Comparison of ENCODE assay signal across 8 mouse cellular contexts in genomic region chr8:95677591-95678023, GRCm38 (mm10). TPM values are rescaled to one million over a fixed set of nuclear protein-coding genes. Genes with fewer than 3 reads are reported as not detected.
DNase-seq lines count a peak whose midpoint lies in the region; ATAC-seq lines count a peak whose summit lies in the region.

No protein-coding gene starts in this region.

- peak; percentile 18 for DNase-seq in cerebellum, adult 11-12 months
- no peak for DNase-seq in cerebellum, adult 11 months
- peak; percentile 39 for DNase-seq in hindbrain, embryonic 11.5 days (ENCODE audit: low spot score)
- DNase-seq in midbrain, embryonic 11.5 days (ENCODE audit: low spot score, missing footprints): no peak
- DNase-seq in ovary, adult 18-20 months (ENCODE audit: low spot score): no peak
- no peak for DNase-seq in left cerebral cortex, postnatal 14 days (ENCODE audit: low spot score in 2 of 2)

- no peak for ATAC-seq in megakaryocyte, adult 5-6 weeks (ENCODE audit: poor library complexity, severe bottlenecking)
- peak; percentile 63 for ATAC-seq in hindbrain, embryonic 11.5 days (ENCODE audit: low FRiP score)
- peak; percentile 71 for ATAC-seq in midbrain, embryonic 11.5 days (ENCODE audit: low FRiP score)

- H3K9ac ChIP-seq in hindbrain, embryonic 11.5 days (ENCODE audit: low read depth, low read length): peak overlapping the region; percentile 63
- peak overlapping the region; percentile 65 for H3K9ac ChIP-seq in midbrain, embryonic 11.5 days (ENCODE audit: low read length)

- intact Hi-C loops in left cerebral cortex, postnatal 14 days (cut with DNase I): loop anchor here (5.0 kb wide), 1 partner anchor 45 kb away; the partner anchor contains the start of gene Gins3

- peaks cover 13% of the 10 kb centered on the region for H3K4me1 ChIP-seq in megakaryocyte, embryonic 14.5 days
- H3K4me1 ChIP-seq in hindbrain, embryonic 11.5 days (replicated peaks; ENCODE audit: control insufficient read depth, insufficient read depth, low read length): peaks cover 2% of the 10 kb centered on the region
- H3K4me1 ChIP-seq in midbrain, embryonic 11.5 days (ENCODE audit: control insufficient read depth, insufficient read depth, low read length): peaks cover 12% of the 10 kb centered on the region

- peak overlapping the region; percentile 86 for H3K4me3 ChIP-seq in megakaryocyte, embryonic 14.5 days (replicated peaks)
- H3K4me3 ChIP-seq in hindbrain, embryonic 11.5 days (ENCODE audit: low read depth, low read length): peak overlapping the region; percentile 57
- H3K4me3 ChIP-seq in midbrain, embryonic 11.5 days (ENCODE audit: low read depth, low read length): peak overlapping the region; percentile 53

- H3K27ac ChIP-seq in hindbrain, embryonic 11.5 days (ENCODE audit: low read depth, low read length): 0 out of 2 replicates have a peak overlapping the region, but pooled peaks have one; percentile 10
- no peak overlapping the region for H3K27ac ChIP-seq in midbrain, embryonic 11.5 days (ENCODE audit: low read depth, low read length)

- H3K36me3 ChIP-seq in megakaryocyte, embryonic 14.5 days (replicated peaks; ENCODE audit: low read length): no peaks in the 10 kb centered on the region
- H3K36me3 ChIP-seq in hindbrain, embryonic 11.5 days (ENCODE audit: control insufficient read depth, insufficient read depth, low read length): no peaks in the 10 kb centered on the region
- H3K36me3 ChIP-seq in midbrain, embryonic 11.5 days (ENCODE audit: control insufficient read depth, insufficient read depth, low read length): no peaks in the 10 kb centered on the region

- H3K9me3 ChIP-seq in megakaryocyte, embryonic 14.5 days: no peaks in the 10 kb centered on the region
- no peaks in the 10 kb centered on the region for H3K9me3 ChIP-seq in hindbrain, embryonic 11.5 days (ENCODE audit: control insufficient read depth, low read length)
- H3K9me3 ChIP-seq in midbrain, embryonic 11.5 days (ENCODE audit: control insufficient read depth, low read length): no peaks in the 10 kb centered on the region

- peak overlapping the region; percentile 98 for H3K4me2 ChIP-seq in hindbrain, embryonic 11.5 days (replicated peaks; ENCODE audit: low read depth, low read length)
- H3K4me2 ChIP-seq in midbrain, embryonic 11.5 days: peak overlapping the region; percentile 90

- WGBS in hindbrain, embryonic 11.5 days: 0% methylated on average over 6 of the region's 48 CpGs
- WGBS in midbrain, embryonic 11.5 days: 2% methylated on average over 30 of the region's 48 CpGs

- peaks cover 97% of the 10 kb centered on the region for H3K27me3 ChIP-seq in megakaryocyte, embryonic 14.5 days (replicated peaks)
- peaks cover 42% of the 10 kb centered on the region for H3K27me3 ChIP-seq in hindbrain, embryonic 11.5 days (ENCODE audit: control insufficient read depth, insufficient read depth, low read length)
- peaks cover 42% of the 10 kb centered on the region for H3K27me3 ChIP-seq in midbrain, embryonic 11.5 days (ENCODE audit: control insufficient read depth, insufficient read depth, low read length)

RNA-seq across cellular contexts. Expression of gene Ndrg4, which starts 0.8 kb away (rescaled TPM):
- polyA plus RNA-seq in megakaryocyte, embryonic 14.5 days (2012; ENCODE audit: insufficient read depth, low replicate concordance): 30.6 and 36.1 TPM in 2 replicates
- total RNA-seq in megakaryocyte, adult 5-6 weeks (2015): not detected in 2 replicates
- not detected in 2 replicates for total RNA-seq in megakaryocyte, adult 5-6 weeks (2017)
- 45.0 and 61.6 TPM in 2 replicates for polyA plus RNA-seq in hindbrain, embryonic 11.5 days (2014; fragmentation: Nextera tagmentation; extraction: Ambion mirVana)
- polyA plus RNA-seq in midbrain, embryonic 11.5 days (2014; fragmentation: Nextera tagmentation; extraction: Ambion mirVana): 45.5 and 46.7 TPM in 2 replicates
- total RNA-seq in left cerebral cortex, postnatal 14 days (2021): 1,000 to 10,000 TPM; 1,641 to 1,725 TPM

RNA-seq across cellular contexts. Expression of gene Setd6, which starts 38.1 kb away (rescaled TPM):
- 2.0 and 3.7 TPM in 2 replicates for polyA plus RNA-seq in megakaryocyte, embryonic 14.5 days (2012; ENCODE audit: insufficient read depth, low replicate concordance)
- total RNA-seq in megakaryocyte, adult 5-6 weeks (2015): 17.3 and 19.3 TPM in 2 replicates
- total RNA-seq in megakaryocyte, adult 5-6 weeks (2017): 18.3 and 23.5 TPM in 2 replicates
- polyA plus RNA-seq in hindbrain, embryonic 11.5 days (2014; fragmentation: Nextera tagmentation; extraction: Ambion mirVana): 18.2 and 21.3 TPM in 2 replicates
- 20.8 and 24.2 TPM in 2 replicates for polyA plus RNA-seq in midbrain, embryonic 11.5 days (2014; fragmentation: Nextera tagmentation; extraction: Ambion mirVana)
- 10 to 100 TPM; 15.8 to 17.4 TPM for total RNA-seq in left cerebral cortex, postnatal 14 days (2021)

RNA-seq across cellular contexts. Expression of gene Gins3, which starts 44.4 kb away (rescaled TPM):
- polyA plus RNA-seq in megakaryocyte, embryonic 14.5 days (2012; ENCODE audit: insufficient read depth, low replicate concordance): 0.44 and 4.1 TPM in 2 replicates
- total RNA-seq in megakaryocyte, adult 5-6 weeks (2015): 12.2 and 16.9 TPM in 2 replicates
- total RNA-seq in megakaryocyte, adult 5-6 weeks (2017): 17.2 and 17.3 TPM in 2 replicates
- polyA plus RNA-seq in hindbrain, embryonic 11.5 days (2014; fragmentation: Nextera tagmentation; extraction: Ambion mirVana): 24.1 and 25.1 TPM in 2 replicates
- 26.3 and 28.6 TPM in 2 replicates for polyA plus RNA-seq in midbrain, embryonic 11.5 days (2014; fragmentation: Nextera tagmentation; extraction: Ambion mirVana)
- 1 to 10 TPM; 1.2 to 1.4 TPM for total RNA-seq in left cerebral cortex, postnatal 14 days (2021)

Comparison
In these comparisons a context has a peak if more than half of its experiments do, and no peak if none do; other contexts are left out.
1. DNase-seq: peak in cerebellum, adult 11-12 months (single experiment) and hindbrain, embryonic 11.5 days (single experiment); none in cerebellum, adult 11 months (single experiment), midbrain, embryonic 11.5 days (single experiment), ovary, adult 18-20 months (single experiment) and left cerebral cortex, postnatal 14 days (0 of 2).
2. Peak in every context shown above with its lines, with median percentiles within 50 percentile points of each other: H3K4me3 ChIP-seq.